Mouse (Mus musculus) midbrain, postnatal 0 days (tissue): ENCODE results near the gene Smim7. TPM values are rescaled to one million over a fixed set of nuclear protein-coding genes. Genes with fewer than 3 reads are reported as not detected.

Experiments used
- ATAC-seq: fragments of 200-750 bp; cut with Nextera tagmentation; 2 replicates; pipeline ENCODE4 v1.8.0; 2017; ENCODE audit warnings: moderate number of reproducible peaks, mild to moderate bottlenecking, moderate TSS enrichment, moderate library complexity; ENCODE audit not compliant: low FRiP score
- DNase-seq: peaks from one replicate; pipeline ENCODE4 v3.0.0-alpha.2; 2015; ENCODE audit warnings: low spot score
- H3K27ac ChIP-seq: fragments of 300-500 bp; sonication (generic); 2 replicates; pipeline ENCODE4 v1.5.1; 2014; ENCODE audit warnings: low read depth, mild to moderate bottlenecking, low read length, mixed read lengths
- H3K27me3 ChIP-seq: fragments of 300-500 bp; sonication (generic); 2 replicates; pipeline ENCODE4 v1.6.1; 2014; ENCODE audit warnings: low read length, control low read depth, mixed read lengths; ENCODE audit not compliant: insufficient read depth
- H3K36me3 ChIP-seq: fragments of 300-500 bp; sonication (generic); 2 replicates; pipeline ENCODE4 v1.6.1; 2014; ENCODE audit warnings: low read length, control low read depth, mixed read lengths; ENCODE audit not compliant: insufficient read depth
- H3K4me1 ChIP-seq: fragments of 300-500 bp; sonication (generic); 2 replicates; pipeline ENCODE4 v1.6.1; 2014; ENCODE audit warnings: mild to moderate bottlenecking, control low read depth, antibody characterized with exemption, low read length, mixed read lengths; ENCODE audit not compliant: insufficient read depth
- H3K4me2 ChIP-seq: fragments of 300-500 bp; sonication (generic); 2 replicates; pipeline ENCODE4 v1.6.1; 2014; ENCODE audit warnings: low read depth, mild to moderate bottlenecking, low read length, mixed read lengths; ENCODE audit not compliant: poor library complexity, severe bottlenecking
- H3K4me3 ChIP-seq: fragments of 300-500 bp; sonication (generic); 2 replicates; pipeline ENCODE4 v1.5.1; 2014; ENCODE audit warnings: low read depth, mild to moderate bottlenecking, low read length, moderate library complexity
- H3K9ac ChIP-seq: fragments of 300-500 bp; sonication (generic); replicated peaks from 2 replicates; pipeline ENCODE4 v1.6.1; 2014; ENCODE audit warnings: mild to moderate bottlenecking, low read length, moderate library complexity, mixed read lengths; ENCODE audit not compliant: poor library complexity, severe bottlenecking
- H3K9me3 ChIP-seq: fragments of 300-500 bp; sonication (generic); 2 replicates; pipeline ENCODE4 v1.6.1; 2016; ENCODE audit warnings: low read length, control low read depth
- CTCF ChIP-seq: IDR thresholded peaks from 2 replicates; pipeline ENCODE4 v1.5.1; 2016; ENCODE audit warnings: antibody characterized with exemption, mild to moderate bottlenecking
- WGBS: fragments of 180-500 bp; shearing (Covaris S2); extraction: QIAGEN DNeasy Blood & Tissue Kit; methylation state at CpG from one replicate; pipeline ENCODE4 v1.1.7; 2014; 5-methylcytosine and 5-hydroxymethylcytosine counted together
- polyA plus RNA-seq: library from polyadenylated mRNA; unstranded; fragments of >200 nt; fragmentation: Nextera tagmentation; extraction: Ambion mirVana; gene quantifications from 2 replicates; pipeline ENCODE4 v1.2.1, GENCODE M21; 2015
- total RNA-seq: library from RNA; depleted of rRNA; stranded (reverse); fragments of >200 nt; gene quantifications from 2 replicates; pipeline ENCODE4 v1.2.3, GENCODE M21; 2014

The Smim7 gene
- total and polyA plus RNA-seq, 2 experiments from 2014 or later, result 89.0 to 156 TPM

- Histone ChIP-seq H3K36me3 (peaks cover 20% of the 10 kb centered on the region; the same call in 1 of the 2 replicates), H3K4me3 (peak overlapping the region; percentile 57), H3K4me1 (peaks cover 15% of the 10 kb centered on the region), H3K9me3 (no peaks in the 10 kb centered on the region), H3K9ac (peak overlapping the region; percentile 75), H3K27ac (no peak overlapping the region), H3K4me2 (peak overlapping the region; percentile 84), H3K27me3 (no peaks in the 10 kb centered on the region)
- WGBS, result 4% methylated on average over 10 of the region's 10 CpGs
- TF ChIP-seq CTCF, result no peak
- ATAC-seq (no peak), DNase-seq (no peak)
Measured at GRCm38 (mm10) chr8:72572507-72572906, 1.6 kb upstream of the Smim7 start.

DNA sequence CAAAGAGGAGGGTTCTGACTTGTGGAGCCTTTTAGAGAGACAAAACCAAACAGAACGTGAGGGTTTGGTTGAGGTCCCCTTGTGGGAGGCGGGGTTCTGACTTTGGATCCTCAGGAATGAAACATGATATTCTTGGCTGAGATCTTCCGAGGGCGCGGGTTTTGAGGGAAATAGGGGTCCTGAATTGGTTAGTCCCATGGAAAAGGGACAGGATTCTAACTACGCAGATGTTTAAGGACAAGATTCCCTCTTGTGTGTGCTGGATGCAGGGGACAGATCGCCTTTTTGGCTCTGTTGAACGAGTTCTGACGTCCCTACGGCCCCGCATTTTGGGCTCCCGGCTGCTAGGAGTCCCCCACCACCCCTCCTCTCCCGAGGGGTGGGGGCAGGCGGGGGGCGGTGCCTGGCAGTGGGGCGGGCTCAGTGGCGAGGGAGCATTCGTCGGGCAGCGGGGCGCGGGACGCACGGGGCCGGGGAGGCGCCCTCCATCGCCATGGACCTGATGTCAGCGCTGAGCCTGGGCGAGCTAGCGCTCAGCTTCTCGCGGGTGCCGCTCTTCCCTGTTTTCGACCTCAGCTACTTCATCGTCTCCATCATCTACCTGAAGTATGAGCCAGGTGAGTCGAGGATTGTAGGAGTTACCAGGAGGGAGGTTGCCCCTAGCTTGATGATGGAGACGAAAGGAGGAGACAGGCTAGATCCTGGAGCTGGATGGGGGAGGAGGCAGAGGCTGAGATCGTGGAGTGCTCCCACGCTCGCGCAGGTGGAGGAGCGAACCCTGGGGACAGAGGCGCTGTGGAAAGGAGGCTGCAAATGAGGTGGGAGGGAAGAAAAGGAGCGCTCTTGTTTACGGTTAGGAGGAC lies 954 bp upstream of the Smim7 start, which contains the start of gene Tmem38a:
Tmem38a (plus strand) TSS at position 445 of the 863 bp plus-strand sequence.
- Histone ChIP-seq H3K9me3 (no peaks in the 10 kb centered on the region), H3K9ac (peak within 1 kb of the TSS; percentile 75), H3K4me3 (peak within 1 kb of the TSS; percentile 57), H3K4me2 (peak within 1 kb of the TSS; percentile 84), H3K36me3 (peaks cover 26% of the 10 kb centered on the region), H3K4me1 (peaks cover 15% of the 10 kb centered on the region), H3K27ac (peak within 1 kb of the TSS; percentile 71), H3K27me3 (no peaks in the 10 kb centered on the region)
- TF ChIP-seq CTCF, result no peak
- DNase-seq, result peak; percentile 61
- ATAC-seq, result peak; percentile 39
- under 1% methylated on average over 44 of the region's 45 CpGs for WGBS

DNA sequence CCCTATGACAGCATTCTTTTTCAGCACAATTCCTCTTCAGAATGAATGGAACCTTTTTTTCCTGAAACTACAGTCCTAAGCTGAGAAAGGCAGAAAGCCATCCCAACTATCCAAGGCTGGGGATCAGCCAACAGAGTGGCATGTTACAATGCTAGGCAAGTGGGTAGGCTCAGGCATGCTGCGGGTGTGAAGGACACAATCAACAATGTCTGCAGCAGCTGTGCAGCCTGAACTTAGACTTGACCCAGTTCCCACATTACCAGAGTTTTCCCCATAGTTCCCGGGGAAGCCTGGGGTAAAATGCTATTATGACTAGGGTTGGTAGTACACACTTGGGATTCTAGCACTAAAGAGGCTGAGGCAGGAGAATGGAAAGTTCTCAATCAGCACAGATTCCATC lies 4.9 kb downstream of the Smim7 start:
- no peaks in the 10 kb centered on the region for H3K9me3 ChIP-seq
- WGBS, result 91% methylated on average over 2 of the region's 2 CpGs
- H3K27me3 ChIP-seq, result no peaks in the 10 kb centered on the region
- no peak overlapping the region for H3K9ac ChIP-seq
- H3K4me1 ChIP-seq, result peaks cover 9% of the 10 kb centered on the region
- H3K4me2 ChIP-seq, result no peak overlapping the region
- H3K27ac ChIP-seq, result no peak overlapping the region
- TF ChIP-seq CTCF, result no peak
- no peak for DNase-seq
- no peak for ATAC-seq
- H3K36me3 ChIP-seq, result peaks cover 50% of the 10 kb centered on the region
- H3K4me3 ChIP-seq, result no peak overlapping the region

- Histone ChIP-seq H3K4me2 (no peak overlapping the region), H3K9ac (no peak overlapping the region), H3K27ac (no peak overlapping the region), H3K27me3 (no peaks in the 10 kb centered on the region), H3K4me1 (no peaks in the 10 kb centered on the region), H3K36me3 (peaks cover 23% of the 10 kb centered on the region), H3K9me3 (no peaks in the 10 kb centered on the region), H3K4me3 (no peak overlapping the region)
- 94% methylated on average over 1 of the region's 1 CpGs for WGBS
- no peak for TF ChIP-seq CTCF
- DNase-seq (no peak), ATAC-seq (no peak)
Measured at GRCm38 (mm10) chr8:72561111-72561689, 9.7 kb downstream of the Smim7 start.

- no peak overlapping the region for H3K4me3 ChIP-seq
- H3K4me2 ChIP-seq, result no peak overlapping the region
- DNase-seq (no peak), ATAC-seq (no peak)
- no peaks in the 10 kb centered on the region for H3K9me3 ChIP-seq
- H3K4me1 ChIP-seq, result no peaks in the 10 kb centered on the region
- no peaks in the 10 kb centered on the region for H3K27me3 ChIP-seq
- H3K36me3 ChIP-seq, result peaks cover 12% of the 10 kb centered on the region; the same call in 1 of the 2 replicates
- no peak overlapping the region for H3K27ac ChIP-seq
- no peak overlapping the region for H3K9ac ChIP-seq
- WGBS, result 62% methylated on average over 4 of the region's 4 CpGs
- TF ChIP-seq CTCF, result no peak
Measured at GRCm38 (mm10) chr8:72555770-72556169, 15.1 kb downstream of the Smim7 start.

DNA sequence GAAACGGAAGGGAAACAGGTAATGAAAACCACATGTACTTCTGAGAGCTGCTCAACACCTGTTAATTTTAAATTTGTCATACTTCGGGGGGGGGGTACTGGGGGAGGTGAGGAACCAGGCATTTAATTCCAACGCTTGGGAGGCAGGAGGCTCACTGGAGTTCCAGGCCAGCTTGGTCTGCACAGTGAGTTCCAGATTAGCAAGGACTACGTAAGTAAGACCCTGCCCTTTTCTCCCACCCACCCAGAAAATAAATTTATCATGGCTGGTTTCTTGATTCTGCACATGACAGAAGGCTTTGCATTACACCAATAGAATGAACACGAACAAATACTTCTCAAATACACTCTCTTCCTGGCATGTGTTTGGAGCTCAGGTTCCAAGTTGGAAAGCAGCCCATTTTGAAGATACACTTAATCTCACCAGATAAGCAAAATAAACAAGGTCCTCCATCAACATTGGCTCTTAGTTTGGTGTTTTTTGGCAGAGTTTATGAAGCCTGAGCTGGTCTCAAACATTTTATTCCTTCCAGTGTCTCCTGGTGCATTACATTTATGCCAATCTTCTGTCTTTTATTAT lies 21.5 kb downstream of the Smim7 start:
- no peak for TF ChIP-seq CTCF
- H3K4me3 ChIP-seq, result peak overlapping the region; percentile 59
- WGBS, result 14% methylated on average over 5 of the region's 5 CpGs
- peaks cover 6% of the 10 kb centered on the region; the same call in 1 of the 2 replicates for H3K36me3 ChIP-seq
- DNase-seq, result no peak
- H3K9me3 ChIP-seq, result no peaks in the 10 kb centered on the region
- H3K27me3 ChIP-seq, result no peaks in the 10 kb centered on the region
- peak overlapping the region; percentile 89 for H3K4me2 ChIP-seq
- no peak overlapping the region for H3K27ac ChIP-seq
- no peak for ATAC-seq
- peak overlapping the region; percentile 88 for H3K9ac ChIP-seq
- peaks cover 11% of the 10 kb centered on the region; the same call in 1 of the 2 replicates for H3K4me1 ChIP-seq
